Mouse (Mus musculus): ENCODE results near the gene Dynll1. TPM values are rescaled to one million over a fixed set of nuclear protein-coding genes. Genes with fewer than 3 reads are reported as not detected.

Dynll1 gene
- total RNA-seq (2021): 100 to 1,000 TPM; 100 to 102 TPM
- long read RNA-seq, experiment 1, transcript Dynll1-201 (3 exons, 2,030 nt): major isoform, 60 of 63 reads
- long read RNA-seq, experiment 1, partial matches to known transcripts: 0 of 63 reads
- long read RNA-seq, experiment 1, other reads (novel, unspliced or antisense): 1 of 63 reads
- long read RNA-seq, experiment 2, transcript Dynll1-201 (3 exons, 2,030 nt): major isoform, 30 of 31 reads
- long read RNA-seq, experiment 2, partial matches to known transcripts: 0 of 31 reads
- long read RNA-seq, experiment 2, other reads (novel, unspliced or antisense): 1 of 31 reads

GRCm38 (mm10) chr5:115300792-115301614 is at the start of gene Dynll1:
Gene Dynll1 (minus strand): TSS chr5:115300999.
- peak; percentile 98 for DNase-seq

GRCm38 (mm10) chr5:115349225-115349555 is 48.4 kb upstream of the Dynll1 start:
- no peak for DNase-seq

GRCm38 (mm10) chr5:115348546-115349224 is 47.9 kb upstream of the Dynll1 start, which contains the start of gene Cox6a1:
Gene Cox6a1 (minus strand): TSS chr5:115348981.
- DNase-seq: peak; percentile 97

- DNase-seq: peak; percentile 59
These were observed 46.8 kb upstream of the Dynll1 start for GRCm38 (mm10) chr5:115347564-115347963.

GRCm38 (mm10) chr5:115341314-115342165 is 40.7 kb upstream of the Dynll1 start:
- DNase-seq: no peak

- DNase-seq: peak; percentile 86
These were observed 39.9 kb upstream of the Dynll1 start, which contains the start of the genes Gatc and Triap1 for GRCm38 (mm10) chr5:115340577-115341313. Gene Gatc (minus strand): TSS chr5:115341178. Gene Triap1 (plus strand): TSS chr5:115341225.

- no peak for DNase-seq
These were observed 39.2 kb upstream of the Dynll1 start for GRCm38 (mm10) chr5:115340007-115340406.

GRCm38 (mm10) chr5:115333626-115334025 is 32.8 kb upstream of the Dynll1 start:
- no peak for DNase-seq

- no peak for DNase-seq
These were observed 30.2 kb upstream of the Dynll1 start for GRCm38 (mm10) chr5:115330955-115331354.

GRCm38 (mm10) chr5:115327610-115328548 is 27.1 kb upstream of the Dynll1 start:
- peak; percentile 27 for DNase-seq

- DNase-seq: peak; percentile 96
These were observed 26.2 kb upstream of the Dynll1 start, which contains the start of gene Srsf9 for GRCm38 (mm10) chr5:115326875-115327609. Gene Srsf9 (plus strand): TSS chr5:115327177.

- DNase-seq: no peak
These were observed 25.5 kb upstream of the Dynll1 start for GRCm38 (mm10) chr5:115326256-115326831.

- DNase-seq: peak; percentile 73
These were observed 18.5 kb upstream of the Dynll1 start for GRCm38 (mm10) chr5:115319004-115319940.

- DNase-seq: no peak
These were observed 17.0 kb upstream of the Dynll1 start for GRCm38 (mm10) chr5:115317645-115318328.

- DNase-seq: no peak
These were observed 16.3 kb upstream of the Dynll1 start for GRCm38 (mm10) chr5:115316968-115317644.

- no peak for DNase-seq
These were observed 12.8 kb upstream of the Dynll1 start for GRCm38 (mm10) chr5:115313668-115313943.
